Mouse (Mus musculus) midbrain, embryonic 14.5 days (tissue): Measurements from ENCODE around the gene Col13a1. TPM values are rescaled to one million over a fixed set of nuclear protein-coding genes. Genes with fewer than 3 reads are reported as not detected.

Experiments used
- ATAC-seq: fragments of 200-750 bp; cut with Nextera tagmentation; 2 replicates; pipeline ENCODE4 v1.8.0; 2017; ENCODE audit warnings: moderate number of reproducible peaks, moderate library complexity; ENCODE audit not compliant: low FRiP score, low TSS enrichment
- DNase-seq: peaks from one replicate; pipeline ENCODE4 v3.0.0-alpha.2; 2015
- H3K27ac ChIP-seq: fragments of 300-500 bp; sonication (generic); replicated peaks from 2 replicates; pipeline ENCODE4 v1.5.1; 2014; ENCODE audit warnings: mild to moderate bottlenecking, low read depth, low read length, moderate library complexity
- H3K27me3 ChIP-seq: fragments of 300-500 bp; sonication (generic); 2 replicates; pipeline ENCODE4 v1.6.1; 2014; ENCODE audit warnings: low read length, control low read depth, mixed read lengths; ENCODE audit not compliant: control insufficient read depth, insufficient read depth
- H3K36me3 ChIP-seq: fragments of 300-500 bp; sonication (generic); 2 replicates; pipeline ENCODE4 v1.6.1; 2014; ENCODE audit warnings: low read length, control low read depth; ENCODE audit not compliant: control insufficient read depth, insufficient read depth
- H3K4me1 ChIP-seq: fragments of 300-500 bp; sonication (generic); 2 replicates; pipeline ENCODE4 v1.6.1; 2014; ENCODE audit warnings: mild to moderate bottlenecking, antibody characterized with exemption, low read length, control low read depth; ENCODE audit not compliant: control insufficient read depth, insufficient read depth
- H3K4me2 ChIP-seq: fragments of 300-500 bp; sonication (generic); 2 replicates; pipeline ENCODE4 v1.6.1; 2014; ENCODE audit warnings: mild to moderate bottlenecking, low read length, moderate library complexity
- H3K4me3 ChIP-seq: fragments of 300-500 bp; sonication (generic); replicated peaks from 2 replicates; pipeline ENCODE4 v1.5.1; 2014; ENCODE audit warnings: low read depth, low read length
- H3K9ac ChIP-seq: fragments of 300-500 bp; sonication (generic); replicated peaks from 2 replicates; pipeline ENCODE4 v1.6.1; 2014; ENCODE audit warnings: mild to moderate bottlenecking, low read length, moderate library complexity
- H3K9me3 ChIP-seq: fragments of 300-500 bp; sonication (generic); 2 replicates; pipeline ENCODE4 v1.6.1; 2016; ENCODE audit warnings: low read length, control low read depth, mixed read lengths; ENCODE audit not compliant: control insufficient read depth
- WGBS: fragments of 180-500 bp; shearing (Covaris S2); extraction: QIAGEN DNeasy Blood & Tissue Kit; methylation state at CpG from one replicate; pipeline ENCODE4 v1.1.7; 2014; 5-methylcytosine and 5-hydroxymethylcytosine counted together
- polyA plus RNA-seq: library from polyadenylated mRNA; unstranded; fragments of >200 nt; fragmentation: Nextera tagmentation; extraction: Ambion mirVana; gene quantifications from 2 replicates; pipeline ENCODE4 v1.2.1, GENCODE M21; 2014

Gene Col13a1
- polyA plus RNA-seq, 1 experiment from 2014 or later, result 1.5 TPM

- H3K9me3 ChIP-seq, result no peaks in the 10 kb centered on the region
- H3K9ac ChIP-seq, result no peak overlapping the region
- no peak overlapping the region for H3K4me2 ChIP-seq
- H3K4me3 ChIP-seq, result no peak overlapping the region
- WGBS, result 91% methylated on average over 6 of the region's 6 CpGs
- no peaks in the 10 kb centered on the region for H3K36me3 ChIP-seq
- H3K4me1 ChIP-seq, result no peaks in the 10 kb centered on the region
- ATAC-seq, result no peak
- H3K27ac ChIP-seq, result no peak overlapping the region
- H3K27me3 ChIP-seq, result no peaks in the 10 kb centered on the region
- DNase-seq, result no peak
These were observed 80.8 kb downstream of the Col13a1 start for GRCm38 (mm10) chr10:61898116-61898515.

GRCm38 (mm10) chr10:61894564-61894963, 84.3 kb downstream of the Col13a1 start:
- 0 out of 2 replicates have a peak, but pooled peaks cover 4% of the 10 kb centered on the region for H3K4me1 ChIP-seq
- H3K36me3 ChIP-seq, result no peaks in the 10 kb centered on the region
- ATAC-seq, result no peak
- H3K4me3 ChIP-seq, result no peak overlapping the region
- H3K27me3 ChIP-seq, result no peaks in the 10 kb centered on the region
- no peak overlapping the region for H3K27ac ChIP-seq
- no peak overlapping the region for H3K4me2 ChIP-seq
- DNase-seq, result no peak
- no peaks in the 10 kb centered on the region for H3K9me3 ChIP-seq
- no peak overlapping the region for H3K9ac ChIP-seq
- WGBS, result 87% methylated on average over 5 of the region's 5 CpGs

- 31% methylated on average over 9 of the region's 9 CpGs for WGBS
- no peaks in the 10 kb centered on the region for H3K36me3 ChIP-seq
- no peaks in the 10 kb centered on the region for H3K9me3 ChIP-seq
- H3K4me1 ChIP-seq, result 0 out of 2 replicates have a peak, but pooled peaks cover 4% of the 10 kb centered on the region
- H3K27me3 ChIP-seq, result no peaks in the 10 kb centered on the region
- no peak overlapping the region for H3K27ac ChIP-seq
- H3K9ac ChIP-seq, result no peak overlapping the region
- no peak overlapping the region for H3K4me3 ChIP-seq
- H3K4me2 ChIP-seq, result no peak overlapping the region
- ATAC-seq, result no peak
- no peak for DNase-seq
These were observed 87.8 kb downstream of the Col13a1 start for GRCm38 (mm10) chr10:61891138-61891537.

- ATAC-seq (no peak), DNase-seq (no peak)
- Histone ChIP-seq H3K9ac (no peak overlapping the region), H3K4me1 (0 out of 2 replicates have a peak, but pooled peaks cover 4% of the 10 kb centered on the region), H3K4me3 (no peak overlapping the region), H3K27ac (no peak overlapping the region), H3K36me3 (no peaks in the 10 kb centered on the region), H3K9me3 (no peaks in the 10 kb centered on the region), H3K27me3 (no peaks in the 10 kb centered on the region), H3K4me2 (no peak overlapping the region)
- WGBS, result 96% methylated on average over 10 of the region's 10 CpGs
These were observed 88.6 kb downstream of the Col13a1 start for GRCm38 (mm10) chr10:61890294-61890693.

- DNase-seq, result peak; percentile 17
- Histone ChIP-seq H3K4me3 (no peak overlapping the region), H3K36me3 (no peaks in the 10 kb centered on the region), H3K9ac (no peak overlapping the region), H3K27ac (no peak overlapping the region), H3K4me1 (no peaks in the 10 kb centered on the region), H3K9me3 (no peaks in the 10 kb centered on the region), H3K4me2 (no peak overlapping the region), H3K27me3 (no peaks in the 10 kb centered on the region; the same call in 1 of the 2 replicates)
- ATAC-seq, result no peak
- 27% methylated on average over 4 of the region's 4 CpGs for WGBS
These were observed 99.5 kb downstream of the Col13a1 start for GRCm38 (mm10) chr10:61879427-61879826.

GRCm38 (mm10) chr10:61877787-61878186, 101.1 kb downstream of the Col13a1 start:
- H3K4me2 ChIP-seq, result no peak overlapping the region

GRCm38 (mm10) chr10:61869796-61870195, 109.1 kb downstream of the Col13a1 start:
- H3K4me2 ChIP-seq, result no peak overlapping the region
- H3K9me3 ChIP-seq, result 0 out of 2 replicates have a peak, but pooled peaks cover under 1% of the 10 kb centered on the region
- no peaks in the 10 kb centered on the region for H3K27me3 ChIP-seq
- 77% methylated on average over 3 of the region's 3 CpGs for WGBS
- DNase-seq (no peak), ATAC-seq (no peak)
- no peak overlapping the region for H3K4me3 ChIP-seq
- no peak overlapping the region for H3K27ac ChIP-seq
- no peaks in the 10 kb centered on the region for H3K4me1 ChIP-seq
- H3K36me3 ChIP-seq, result no peaks in the 10 kb centered on the region
- no peak overlapping the region for H3K9ac ChIP-seq

More at GRCm38 (mm10) chr10:61877787-61878186, 101.1 kb downstream of the Col13a1 start:
- DNase-seq, result peak; percentile 90
- peak; percentile 28; the same call in 1 of the 2 replicates for ATAC-seq
- no peaks in the 10 kb centered on the region; the same call in 1 of the 2 replicates for H3K27me3 ChIP-seq
- WGBS, result 9% methylated on average over 6 of the region's 6 CpGs
- H3K27ac ChIP-seq, result no peak overlapping the region
- no peaks in the 10 kb centered on the region for H3K36me3 ChIP-seq
- no peak overlapping the region for H3K4me3 ChIP-seq
- H3K9me3 ChIP-seq, result no peaks in the 10 kb centered on the region
- H3K9ac ChIP-seq, result no peak overlapping the region
- H3K4me1 ChIP-seq, result no peaks in the 10 kb centered on the region

GRCm38 (mm10) chr10:61866045-61866580, 112.8 kb downstream of the Col13a1 start:
- H3K27me3 ChIP-seq, result no peaks in the 10 kb centered on the region
- 89% methylated on average over 11 of the region's 11 CpGs for WGBS
- no peaks in the 10 kb centered on the region for H3K4me1 ChIP-seq
- no peak overlapping the region for H3K4me2 ChIP-seq
- H3K9me3 ChIP-seq, result peaks cover 28% of the 10 kb centered on the region
- ATAC-seq (no peak), DNase-seq (no peak)
- H3K36me3 ChIP-seq, result no peaks in the 10 kb centered on the region
- H3K4me3 ChIP-seq, result no peak overlapping the region
- no peak overlapping the region for H3K9ac ChIP-seq
- no peak overlapping the region for H3K27ac ChIP-seq

GRCm38 (mm10) chr10:61859451-61859850, 119.5 kb downstream of the Col13a1 start:
- no peak for ATAC-seq
- Histone ChIP-seq H3K9me3 (peaks cover 24% of the 10 kb centered on the region), H3K27ac (no peak overlapping the region), H3K4me2 (no peak overlapping the region), H3K36me3 (no peaks in the 10 kb centered on the region), H3K4me1 (no peaks in the 10 kb centered on the region), H3K4me3 (no peak overlapping the region), H3K9ac (no peak overlapping the region), H3K27me3 (no peaks in the 10 kb centered on the region)
- WGBS, result 98% methylated on average over 2 of the region's 2 CpGs
- DNase-seq, result no peak
